Mouse (Mus musculus) myocyte (in vitro differentiated cells): Measurements from ENCODE around the gene Ptpn12. TPM values are rescaled to one million over a fixed set of nuclear protein-coding genes. Genes with fewer than 3 reads are reported as not detected.

Experiments
- H3K27me3 ChIP-seq: one replicate; pipeline ENCODE4 v1.6.1; 2011; ENCODE audit not compliant: control insufficient read depth, insufficient read depth, insufficient read length
- H3K36me3 ChIP-seq: one replicate; pipeline ENCODE4 v1.6.1; 2011; ENCODE audit not compliant: control insufficient read depth, insufficient read depth
- H3K4me2 ChIP-seq: one replicate; pipeline ENCODE4 v1.6.1; 2011; ENCODE audit warnings: low read depth, control low read depth
- H3K4me3 ChIP-seq: one replicate; pipeline ENCODE4 v1.5.1; 2011; ENCODE audit warnings: mild to moderate bottlenecking, control low read depth, moderate library complexity
- H3K79me2 ChIP-seq: one replicate; pipeline ENCODE4 v1.6.1; 2011; ENCODE audit not compliant: control insufficient read depth, insufficient read depth
- H3ac ChIP-seq: one replicate; pipeline ENCODE4 v1.6.1; 2011; ENCODE audit not compliant: control insufficient read depth, insufficient read length
- CEBPB ChIP-seq: IDR thresholded peaks from 2 replicates; pipeline ENCODE4 v1.6.1; 2011; ENCODE audit warnings: mild to moderate bottlenecking, moderate library complexity; ENCODE audit not compliant: poor library complexity, insufficient read depth, severe bottlenecking
- E2F4 ChIP-seq: IDR thresholded peaks from one replicate; pipeline ENCODE4 v1.6.1; 2011; ENCODE audit warnings: mild to moderate bottlenecking, control low read depth, moderate library complexity; ENCODE audit not compliant: insufficient read depth
- MAX ChIP-seq: IDR thresholded peaks from one replicate; pipeline ENCODE4 v1.6.1; 2011; ENCODE audit warnings: low read depth, mild to moderate bottlenecking, control low read depth
- MYOD1 ChIP-seq, 3 experiments: IDR thresholded peaks; one replicate each; pipeline ENCODE4 v1.6.1; 2011; ENCODE audit warnings: control low read depth in 2 of 3, low read depth in 2 of 3, mild to moderate bottlenecking in 2 of 3, moderate library complexity in 1 of 3; ENCODE audit not compliant: insufficient read length in 2 of 3, control insufficient read depth in 1 of 3
- MYOG ChIP-seq, 3 experiments: IDR thresholded peaks; one replicate each; pipeline ENCODE4 v1.6.1; 2011; ENCODE audit warnings: control low read depth in 2 of 3, low read depth in 2 of 3, mild to moderate bottlenecking in 2 of 3; ENCODE audit not compliant: insufficient read length in 2 of 3, control insufficient read depth in 1 of 3, insufficient read depth in 1 of 3
- POLR2A ChIP-seq: IDR thresholded peaks from one replicate; pipeline ENCODE4 v1.6.1; 2011; ENCODE audit warnings: low read depth, mild to moderate bottlenecking, control low read depth, moderate library complexity; ENCODE audit not compliant: insufficient read length
- POLR2AphosphoS2 ChIP-seq: IDR thresholded peaks from one replicate; pipeline ENCODE4 v1.6.1; 2011; ENCODE audit warnings: low read depth, control low read depth; ENCODE audit not compliant: insufficient read length
- REST ChIP-seq: IDR thresholded peaks from one replicate; pipeline ENCODE4 v1.6.1; 2011; ENCODE audit warnings: mild to moderate bottlenecking, control low read depth, moderate library complexity; ENCODE audit not compliant: insufficient read depth, insufficient read length
- SRF ChIP-seq: IDR thresholded peaks from one replicate; pipeline ENCODE4 v1.6.1; 2011; ENCODE audit warnings: low read depth; ENCODE audit not compliant: control insufficient read depth, insufficient read length
- TCF12 ChIP-seq: IDR thresholded peaks from one replicate; pipeline ENCODE4 v1.6.1; 2011; ENCODE audit warnings: mild to moderate bottlenecking, control low read depth; ENCODE audit not compliant: poor library complexity, insufficient read depth, severe bottlenecking
- TCF3 ChIP-seq: IDR thresholded peaks from one replicate; pipeline ENCODE4 v1.6.1; 2011; ENCODE audit warnings: low read depth, control low read depth; ENCODE audit not compliant: insufficient read length
- USF1 ChIP-seq: IDR thresholded peaks from one replicate; pipeline ENCODE4 v1.6.1; 2011; ENCODE audit warnings: low read depth, mild to moderate bottlenecking, control low read depth, moderate library complexity
- polyA plus RNA-seq: library from polyadenylated mRNA; unstranded; fragments of >200 nt; fragmentation: generic; extraction: Trizol; gene quantifications from one replicate; pipeline ENCODE4 v1.2.1, GENCODE M21; 2012; ENCODE audit warnings: missing spikeins

Ptpn12 gene
- polyA plus RNA-seq, 1 experiment, result 23.2 TPM

DNA sequence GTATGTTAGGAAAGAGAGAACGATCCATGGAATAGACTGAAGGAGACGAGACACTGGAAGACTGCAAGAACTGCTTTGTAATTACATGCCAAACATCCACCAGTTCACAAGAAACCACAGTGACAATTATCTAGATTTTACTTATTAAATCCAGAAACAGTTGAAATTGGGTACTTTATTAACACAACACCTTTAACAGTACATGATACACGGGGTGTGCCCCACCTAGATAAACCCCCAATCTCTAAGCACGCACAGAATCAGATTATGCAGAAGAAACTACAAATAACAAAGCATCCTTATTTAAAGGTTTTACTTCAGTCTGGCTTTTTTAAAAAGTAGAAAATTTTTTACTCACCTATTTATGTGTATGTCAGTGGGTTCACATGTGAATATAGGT lies 8.6 kb downstream of the Ptpn12 start:
- TF ChIP-seq MYOG (IDR thresholded peaks at IDR 0.05; ENCODE audit: control insufficient read depth in 1 of 3, insufficient read depth in 1 of 3, insufficient read length in 2 of 3, low read depth in 2 of 3), result no peak
- TF ChIP-seq POLR2A, result no peak
- TF ChIP-seq CEBPB, result no peak
- no peak for TF ChIP-seq MAX
- TF ChIP-seq TCF3, result no peak
- no peak for TF ChIP-seq USF1
- TF ChIP-seq POLR2AphosphoS2, result no peak
- no peak for TF ChIP-seq MYOD1 (IDR thresholded peaks at IDR 0.05; ENCODE audit: control insufficient read depth in 1 of 3, insufficient read length in 2 of 3, low read depth in 2 of 3)
- TF ChIP-seq E2F4, result no peak
- TF ChIP-seq SRF, result no peak
- no peak for TF ChIP-seq TCF12
- no peak for TF ChIP-seq REST
- Histone ChIP-seq H3ac (no peak overlapping the region), H3K27me3 (no peaks in the 10 kb centered on the region), H3K79me2 (peaks cover 100% of the 10 kb centered on the region), H3K36me3 (no peaks in the 10 kb centered on the region), H3K4me3 (no peak overlapping the region), H3K4me2 (no peak overlapping the region)

DNA sequence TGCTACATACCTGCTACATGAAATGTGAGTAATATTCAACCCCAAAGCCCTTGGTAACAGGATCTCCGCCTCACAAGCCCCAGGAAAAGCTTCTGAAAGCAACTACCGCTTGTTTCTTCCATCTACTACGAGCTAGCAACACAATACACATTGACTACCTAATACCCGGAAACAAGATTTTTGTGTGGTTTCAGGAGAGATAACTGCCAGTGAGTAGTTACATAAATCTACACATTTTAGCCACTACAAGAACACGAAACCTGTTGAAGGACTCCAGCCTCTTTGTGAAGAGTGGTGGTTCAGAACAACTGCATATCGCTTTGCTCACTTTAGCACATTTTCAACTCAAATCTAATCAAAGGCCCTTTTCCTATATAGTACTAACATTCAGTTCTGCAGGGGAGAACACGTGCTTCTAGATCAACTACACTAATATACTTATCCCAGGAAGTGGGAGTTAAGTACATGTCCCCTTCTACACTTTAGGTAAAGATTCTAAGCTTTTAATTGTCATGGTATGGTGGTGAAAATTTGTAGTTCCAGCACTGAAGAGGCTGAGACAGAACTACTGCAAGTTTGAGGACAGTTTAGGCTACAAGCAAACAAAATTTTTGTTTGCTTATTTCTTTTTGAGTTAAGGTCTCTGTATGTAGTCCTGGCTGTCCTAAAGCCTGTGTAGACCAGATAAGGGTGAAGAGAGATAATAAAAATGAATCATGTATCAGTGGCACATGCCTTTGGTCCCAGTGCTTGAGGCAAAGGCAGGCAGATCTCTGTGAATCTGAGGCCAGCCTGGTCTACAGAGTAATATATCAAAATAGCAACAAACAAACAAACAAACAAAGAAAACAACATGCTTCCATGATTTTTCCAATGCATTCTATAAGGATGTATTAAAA lies 9.3 kb downstream of the Ptpn12 start:
- H3K36me3 ChIP-seq, result no peaks in the 10 kb centered on the region
- H3K27me3 ChIP-seq, result no peaks in the 10 kb centered on the region
- peaks cover 100% of the 10 kb centered on the region for H3K79me2 ChIP-seq
- no peak overlapping the region for H3K4me2 ChIP-seq
- H3K4me3 ChIP-seq, result no peak overlapping the region
- TF ChIP-seq MAX, result no peak
- no peak for TF ChIP-seq E2F4
- no peak for TF ChIP-seq USF1
- TF ChIP-seq TCF12, result no peak
- TF ChIP-seq REST, result no peak
- no peak for TF ChIP-seq CEBPB
- TF ChIP-seq MYOG (IDR thresholded peaks at IDR 0.05; ENCODE audit: control insufficient read depth in 1 of 3, insufficient read depth in 1 of 3, insufficient read length in 2 of 3, low read depth in 2 of 3), result no peak
- H3ac ChIP-seq, result no peak overlapping the region

DNA sequence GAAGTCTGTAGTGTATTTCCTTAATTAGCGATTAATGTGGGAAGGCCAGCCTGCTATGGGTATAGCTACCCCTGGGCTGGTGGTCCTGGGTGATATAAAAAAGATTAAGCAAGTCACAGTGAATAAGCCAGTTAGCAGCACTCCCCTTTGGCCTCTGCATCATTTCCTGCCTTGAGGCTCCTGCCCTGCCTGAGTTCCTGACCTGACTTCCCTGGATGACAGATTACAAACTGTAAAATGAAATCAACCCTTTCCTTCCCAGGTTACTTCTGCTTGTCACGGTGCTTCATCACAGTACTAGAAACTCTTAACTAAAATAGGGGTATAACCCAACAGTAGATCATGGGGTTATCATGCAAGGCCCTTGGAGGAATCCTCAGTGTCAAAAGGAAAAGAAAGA lies 10.2 kb downstream of the Ptpn12 start:
- Histone ChIP-seq H3K79me2 (peaks cover 100% of the 10 kb centered on the region), H3K4me3 (no peak overlapping the region), H3K36me3 (no peaks in the 10 kb centered on the region), H3K4me2 (no peak overlapping the region), H3K27me3 (no peaks in the 10 kb centered on the region), H3ac (no peak overlapping the region)
- no peak for TF ChIP-seq MYOG (IDR thresholded peaks at IDR 0.05; ENCODE audit: control insufficient read depth in 1 of 3, insufficient read depth in 1 of 3, insufficient read length in 2 of 3, low read depth in 2 of 3)

DNA sequence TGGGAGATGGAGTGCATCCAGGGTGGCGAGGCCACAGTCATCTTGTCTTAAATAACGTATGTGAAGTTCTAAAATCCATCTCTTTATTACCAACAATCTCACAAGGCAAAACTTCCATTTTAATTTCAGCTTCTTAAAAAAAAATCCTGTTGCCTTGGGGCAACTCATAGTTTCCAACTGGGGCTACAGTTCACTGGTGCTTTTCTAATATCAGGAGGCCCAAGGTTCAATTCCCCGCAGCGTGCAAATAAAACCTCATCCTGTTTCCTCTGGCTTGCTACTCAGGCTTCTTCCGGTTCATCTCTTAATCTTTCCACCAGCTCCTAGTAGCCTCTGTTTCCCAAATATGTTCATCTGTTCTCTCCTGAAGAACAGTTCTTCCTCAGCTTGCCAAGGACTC lies 17.6 kb downstream of the Ptpn12 start:
- no peaks in the 10 kb centered on the region for H3K27me3 ChIP-seq
- H3K4me2 ChIP-seq, result no peak overlapping the region
- no peak overlapping the region for H3K4me3 ChIP-seq
- H3K79me2 ChIP-seq, result peaks cover 100% of the 10 kb centered on the region
- H3ac ChIP-seq, result no peak overlapping the region
- H3K36me3 ChIP-seq, result no peaks in the 10 kb centered on the region
- no peak for TF ChIP-seq MYOG (IDR thresholded peaks at IDR 0.05; ENCODE audit: control insufficient read depth in 1 of 3, insufficient read depth in 1 of 3, insufficient read length in 2 of 3, low read depth in 2 of 3)
- no peak for TF ChIP-seq REST
- no peak for TF ChIP-seq SRF
- no peak for TF ChIP-seq MAX
- no peak for TF ChIP-seq TCF12
- TF ChIP-seq CEBPB, result no peak
- no peak for TF ChIP-seq POLR2A
- no peak for TF ChIP-seq MYOD1 (IDR thresholded peaks at IDR 0.05; ENCODE audit: control insufficient read depth in 1 of 3, insufficient read length in 2 of 3, low read depth in 2 of 3)
- TF ChIP-seq USF1, result no peak
- no peak for TF ChIP-seq TCF3
- no peak for TF ChIP-seq POLR2AphosphoS2
- TF ChIP-seq E2F4, result no peak

DNA sequence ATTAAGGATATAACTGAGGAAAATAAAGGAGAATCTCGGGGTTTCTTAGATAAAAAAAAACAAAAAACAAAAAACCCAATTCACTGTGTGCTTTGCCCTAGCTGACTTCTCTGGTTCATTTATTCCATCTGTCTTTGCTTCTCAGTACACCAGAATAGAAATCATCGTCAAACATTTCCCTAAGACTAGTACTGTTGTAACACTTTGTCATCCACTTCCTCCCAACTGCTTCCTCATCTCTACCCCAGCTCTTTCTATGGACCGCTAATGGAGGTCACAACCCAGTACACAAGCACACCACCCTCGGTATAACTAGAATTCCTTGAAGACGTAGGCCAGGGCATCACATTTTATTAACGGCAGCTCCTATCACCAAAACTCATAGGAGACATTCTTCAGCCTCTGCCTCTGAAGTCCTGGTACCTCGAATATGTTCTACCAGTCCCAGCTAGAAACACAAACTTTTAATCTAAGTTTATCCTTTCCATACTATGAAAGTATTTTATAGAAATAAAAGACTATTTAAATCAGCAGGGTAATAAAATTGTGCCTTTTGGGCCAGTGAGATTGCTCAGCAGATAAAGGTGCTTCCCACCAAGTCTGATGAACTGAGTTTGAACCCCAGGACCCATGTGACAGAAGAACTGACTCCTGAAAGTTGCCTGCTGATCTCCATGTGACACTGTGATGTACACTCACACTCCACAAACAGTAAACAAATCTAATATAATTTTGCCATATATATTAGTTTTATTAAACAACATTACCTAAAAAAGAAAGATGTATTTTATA lies 19.8 kb downstream of the Ptpn12 start:
- no peak overlapping the region for H3K4me2 ChIP-seq
- peaks cover 100% of the 10 kb centered on the region for H3K79me2 ChIP-seq
- no peaks in the 10 kb centered on the region for H3K27me3 ChIP-seq
- no peak overlapping the region for H3K4me3 ChIP-seq
- no peak overlapping the region for H3ac ChIP-seq
- H3K36me3 ChIP-seq, result no peaks in the 10 kb centered on the region
- TF ChIP-seq USF1 (no peak), REST (no peak), E2F4 (no peak), POLR2AphosphoS2 (no peak), SRF (no peak), TCF3 (no peak), MYOD1 (IDR thresholded peaks at IDR 0.05; ENCODE audit: control insufficient read depth in 1 of 3, insufficient read length in 2 of 3, low read depth in 2 of 3) (no peak), POLR2A (no peak), MYOG (IDR thresholded peaks at IDR 0.05; ENCODE audit: control insufficient read depth in 1 of 3, insufficient read depth in 1 of 3, insufficient read length in 2 of 3, low read depth in 2 of 3) (no peak), TCF12 (no peak), MAX (no peak)
